Mouse (Mus musculus) megakaryocyte, embryonic 14.5 days (primary cell): ENCODE measurements around the gene E2f2.

ENCODE experiments used
- FLI1 ChIP-seq: IDR thresholded peaks from 2 replicates; pipeline ENCODE4 v1.6.1; 2012; ENCODE audit warnings: low read length, inconsistent platforms, mixed read lengths
- GATA1 ChIP-seq: IDR thresholded peaks from 3 replicates; pipeline ENCODE4 v1.6.1; 2012; ENCODE audit warnings: mixed read lengths, low read length, inconsistent platforms, borderline replicate concordance

DNA sequence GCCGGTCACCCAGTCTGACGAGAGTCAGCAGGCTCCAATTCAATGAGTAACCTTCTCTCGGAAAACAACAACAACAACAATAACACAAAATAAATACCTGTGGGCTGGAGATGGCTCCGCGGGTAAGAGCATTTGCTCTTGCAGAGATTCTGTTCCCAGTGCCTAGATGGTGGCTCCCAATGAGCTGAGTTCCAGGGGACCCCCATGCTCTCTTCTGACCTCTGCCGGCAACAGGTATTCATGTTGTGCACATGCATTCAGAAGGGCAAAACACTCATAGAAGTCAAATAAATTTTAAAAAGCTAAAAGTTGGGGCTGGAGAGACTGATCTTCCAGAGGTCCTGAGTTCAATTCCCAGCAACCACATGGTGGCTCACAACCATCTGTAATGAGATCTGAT is 13.7 kb upstream of the E2f2 start:
- TF ChIP-seq GATA1 (no peak), FLI1 (no peak)
